Mouse (Mus musculus) heart, embryonic 11.5 days (tissue): ENCODE results near the gene Pla2g1b. TPM values are rescaled to one million over a fixed set of nuclear protein-coding genes. Genes with fewer than 3 reads are reported as not detected.
"Not testable (repeated sequence)": the region's sequence is repeated elsewhere in the genome, so short reads cannot be mapped to it uniquely, and the experiment has no call there.

Source experiments
- ATAC-seq: fragments of 200-750 bp; cut with Nextera tagmentation; replicated peaks from 2 replicates; pipeline ENCODE4 v1.8.0; 2017; ENCODE audit warnings: moderate library complexity; ENCODE audit not compliant: insufficient number of reproducible peaks, low FRiP score, low TSS enrichment
- H3K27ac ChIP-seq: fragments of 300-500 bp; sonication (generic); 2 replicates; pipeline ENCODE4 v1.5.1; 2014; ENCODE audit warnings: mild to moderate bottlenecking, low read depth, low read length
- H3K27me3 ChIP-seq: fragments of 300-500 bp; sonication (generic); 2 replicates; pipeline ENCODE4 v1.6.1; 2014; ENCODE audit warnings: mild to moderate bottlenecking, low read length, mixed read lengths; ENCODE audit not compliant: control insufficient read depth, insufficient read depth
- H3K36me3 ChIP-seq: fragments of 300-500 bp; sonication (generic); 2 replicates; pipeline ENCODE4 v1.6.1; 2014; ENCODE audit warnings: mild to moderate bottlenecking, low read length, moderate library complexity, mixed read lengths; ENCODE audit not compliant: control insufficient read depth, insufficient read depth
- H3K4me1 ChIP-seq: fragments of 300-500 bp; sonication (generic); 2 replicates; pipeline ENCODE4 v1.6.1; 2014; ENCODE audit warnings: low read length; ENCODE audit not compliant: control insufficient read depth, insufficient read depth
- H3K4me2 ChIP-seq: fragments of 300-500 bp; sonication (generic); 2 replicates; pipeline ENCODE4 v1.6.1; 2014; ENCODE audit warnings: mild to moderate bottlenecking, moderate library complexity
- H3K4me3 ChIP-seq: fragments of 300-500 bp; sonication (generic); 2 replicates; pipeline ENCODE4 v1.5.1; 2014; ENCODE audit warnings: low read depth, low read length
- H3K9ac ChIP-seq: fragments of 300-500 bp; sonication (generic); 2 replicates; pipeline ENCODE4 v1.6.1; 2014; ENCODE audit warnings: mild to moderate bottlenecking, low read depth, low read length, moderate library complexity
- H3K9me3 ChIP-seq: fragments of 300-500 bp; sonication (generic); replicated peaks from 2 replicates; pipeline ENCODE4 v1.6.1; 2016; ENCODE audit warnings: low read length; ENCODE audit not compliant: control insufficient read depth
- WGBS: fragments of 180-500 bp; shearing (Covaris S2); extraction: QIAGEN DNeasy Blood & Tissue Kit; methylation state at CpG from one replicate; pipeline ENCODE4 v1.1.7; 2014; ENCODE audit not compliant: insufficient replicate concordance; 5-methylcytosine and 5-hydroxymethylcytosine counted together
- polyA plus RNA-seq: library from polyadenylated mRNA; unstranded; fragments of >200 nt; fragmentation: Nextera tagmentation; extraction: Ambion mirVana; gene quantifications from 2 replicates; pipeline ENCODE4 v1.2.1, GENCODE M21; 2014

Pla2g1b gene
- polyA plus RNA-seq, 1 experiment from 2014 or later = 1.2 TPM

GRCm38 (mm10) chr5:115492711-115493335, 26.8 kb downstream of the Pla2g1b start:
- no peaks in the 10 kb centered on the region for H3K9me3 ChIP-seq
- 71% methylated on average over 6 of the region's 6 CpGs for WGBS
- H3K4me3 ChIP-seq = no peak overlapping the region
- ATAC-seq = no peak
- no peak overlapping the region for H3K4me2 ChIP-seq
- no peaks in the 10 kb centered on the region for H3K27me3 ChIP-seq
- no peak overlapping the region for H3K9ac ChIP-seq
- no peaks in the 10 kb centered on the region for H3K36me3 ChIP-seq
- H3K27ac ChIP-seq = no peak overlapping the region
- peaks cover 10% of the 10 kb centered on the region for H3K4me1 ChIP-seq

- no peaks in the 10 kb centered on the region for H3K9me3 ChIP-seq
- H3K4me2 ChIP-seq = no peak overlapping the region
- H3K36me3 ChIP-seq = no peaks in the 10 kb centered on the region
- no peak for ATAC-seq
- H3K27me3 ChIP-seq = no peaks in the 10 kb centered on the region
- peaks cover 10% of the 10 kb centered on the region for H3K4me1 ChIP-seq
- no peak overlapping the region for H3K9ac ChIP-seq
- H3K4me3 ChIP-seq = no peak overlapping the region
- WGBS = 41% methylated on average over 5 of the region's 5 CpGs
- H3K27ac ChIP-seq = 0 out of 2 replicates have a peak overlapping the region, but pooled peaks have one; percentile 1
Measured at GRCm38 (mm10) chr5:115493441-115493840, 27.4 kb downstream of the Pla2g1b start.

- not testable (repeated sequence) for H3K4me1 ChIP-seq, H3K9ac ChIP-seq, H3K9me3 ChIP-seq, H3K4me3 ChIP-seq, H3K27ac ChIP-seq, H3K27me3 ChIP-seq, H3K4me2 ChIP-seq, ATAC-seq, H3K36me3 ChIP-seq
- WGBS = 88% methylated on average over 3 of the region's 3 CpGs
Measured at GRCm38 (mm10) chr5:115495618-115496017, 29.6 kb downstream of the Pla2g1b start.

GRCm38 (mm10) chr5:115497033-115497432, 31.0 kb downstream of the Pla2g1b start:
- no peaks in the 10 kb centered on the region for H3K9me3 ChIP-seq
- no peak overlapping the region for H3K4me2 ChIP-seq
- peaks cover 2% of the 10 kb centered on the region for H3K4me1 ChIP-seq
- no peaks in the 10 kb centered on the region for H3K27me3 ChIP-seq
- no peak overlapping the region for H3K4me3 ChIP-seq
- H3K36me3 ChIP-seq = no peaks in the 10 kb centered on the region
- ATAC-seq = no peak
- no peak overlapping the region for H3K9ac ChIP-seq
- 68% methylated on average over 7 of the region's 7 CpGs for WGBS
- H3K27ac ChIP-seq = no peak overlapping the region

GRCm38 (mm10) chr5:115498307-115499240, 32.5 kb downstream of the Pla2g1b start:
- Histone ChIP-seq H3K9me3 (no peaks in the 10 kb centered on the region), H3K4me2 (no peak overlapping the region), H3K27me3 (no peaks in the 10 kb centered on the region), H3K36me3 (no peaks in the 10 kb centered on the region), H3K27ac (no peak overlapping the region), H3K4me3 (no peak overlapping the region), H3K9ac (no peak overlapping the region), H3K4me1 (no peaks in the 10 kb centered on the region)
- no peak for ATAC-seq
- WGBS = 48% methylated on average over 9 of the region's 9 CpGs

- no peak for ATAC-seq
Measured at GRCm38 (mm10) chr5:115500383-115500935, 34.4 kb downstream of the Pla2g1b start.

GRCm38 (mm10) chr5:115503035-115503434, 37.0 kb downstream of the Pla2g1b start:
- H3K36me3 ChIP-seq = no peaks in the 10 kb centered on the region
- no peak for ATAC-seq
- peaks cover 10% of the 10 kb centered on the region for H3K4me1 ChIP-seq
- H3K9ac ChIP-seq = no peak overlapping the region
- H3K27ac ChIP-seq = no peak overlapping the region
- H3K9me3 ChIP-seq = no peaks in the 10 kb centered on the region
- H3K4me2 ChIP-seq = no peak overlapping the region
- H3K27me3 ChIP-seq = no peaks in the 10 kb centered on the region
- H3K4me3 ChIP-seq = no peak overlapping the region
- WGBS = 54% methylated on average over 12 of the region's 12 CpGs

More at GRCm38 (mm10) chr5:115500383-115500935, 34.4 kb downstream of the Pla2g1b start:
- Histone ChIP-seq H3K4me1 (no peaks in the 10 kb centered on the region), H3K4me2 (no peak overlapping the region), H3K27ac (no peak overlapping the region), H3K9ac (no peak overlapping the region), H3K9me3 (no peaks in the 10 kb centered on the region), H3K27me3 (no peaks in the 10 kb centered on the region), H3K36me3 (no peaks in the 10 kb centered on the region), H3K4me3 (no peak overlapping the region)
- WGBS = 80% methylated on average over 12 of the region's 12 CpGs

GRCm38 (mm10) chr5:115505617-115506016, 39.6 kb downstream of the Pla2g1b start:
- H3K4me1 ChIP-seq = peaks cover 25% of the 10 kb centered on the region
- H3K9me3 ChIP-seq, H3K27ac ChIP-seq, H3K27me3 ChIP-seq, H3K4me2 ChIP-seq, H3K36me3 ChIP-seq, H3K9ac ChIP-seq, H3K4me3 ChIP-seq, ATAC-seq: not testable (repeated sequence)
- 65% methylated on average over 4 of the region's 4 CpGs for WGBS
